Mouse (Mus musculus): ENCODE measurements around the gene Sat1. TPM values are rescaled to one million over a fixed set of nuclear protein-coding genes. Genes with fewer than 3 reads are reported as not detected.
"Not testable (repeated sequence)": the region's sequence is repeated elsewhere in the genome, so short reads cannot be mapped to it uniquely, and the experiment has no call there.

Gene Sat1
- 100 to 1,000 TPM; 467 to 490 TPM for polyA plus RNA-seq (2017; shearing (Covaris generic))

DNA sequence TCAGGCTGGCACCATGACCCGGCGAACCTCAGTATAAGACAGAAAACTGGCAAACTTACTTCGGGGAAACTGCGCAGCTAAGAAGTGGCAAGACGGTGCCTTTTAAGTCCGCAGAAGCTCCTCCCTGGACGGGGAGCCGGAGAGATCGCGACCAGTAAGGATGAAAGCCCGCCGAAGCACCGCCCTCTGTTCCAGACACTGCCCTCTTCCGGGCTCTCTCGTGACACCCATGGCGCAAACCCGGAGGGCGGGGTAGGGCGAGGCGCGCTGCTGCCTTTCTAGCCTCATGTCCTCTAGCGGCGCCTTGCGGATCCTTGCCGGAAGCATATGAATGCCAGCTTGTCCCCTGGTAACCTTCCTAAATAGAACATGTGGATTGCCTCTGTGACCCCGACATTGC lies at the start of gene Sat1:
Sat1 (minus strand) TSS at position 179 of the 400 bp plus-strand sequence.
- ATAC-seq: peak; percentile 94

DNA sequence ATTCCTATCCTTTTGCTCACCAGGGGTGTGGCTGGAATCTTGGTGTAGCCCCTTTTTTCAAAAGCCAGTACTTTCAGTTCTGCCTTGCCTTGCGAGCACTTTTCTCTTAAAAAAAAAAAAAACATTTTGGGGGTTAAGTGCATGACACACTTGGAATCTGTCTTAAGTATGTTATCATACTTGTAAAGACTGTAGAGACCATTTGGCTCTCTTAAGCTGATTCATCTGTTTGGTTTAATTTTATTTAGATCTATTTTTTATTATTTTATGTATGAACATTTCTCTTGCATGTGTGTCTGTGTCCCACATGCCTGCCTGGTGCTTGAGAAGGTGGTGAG lies 46.6 kb upstream of the Sat1 start:
- no peak for ATAC-seq

DNA sequence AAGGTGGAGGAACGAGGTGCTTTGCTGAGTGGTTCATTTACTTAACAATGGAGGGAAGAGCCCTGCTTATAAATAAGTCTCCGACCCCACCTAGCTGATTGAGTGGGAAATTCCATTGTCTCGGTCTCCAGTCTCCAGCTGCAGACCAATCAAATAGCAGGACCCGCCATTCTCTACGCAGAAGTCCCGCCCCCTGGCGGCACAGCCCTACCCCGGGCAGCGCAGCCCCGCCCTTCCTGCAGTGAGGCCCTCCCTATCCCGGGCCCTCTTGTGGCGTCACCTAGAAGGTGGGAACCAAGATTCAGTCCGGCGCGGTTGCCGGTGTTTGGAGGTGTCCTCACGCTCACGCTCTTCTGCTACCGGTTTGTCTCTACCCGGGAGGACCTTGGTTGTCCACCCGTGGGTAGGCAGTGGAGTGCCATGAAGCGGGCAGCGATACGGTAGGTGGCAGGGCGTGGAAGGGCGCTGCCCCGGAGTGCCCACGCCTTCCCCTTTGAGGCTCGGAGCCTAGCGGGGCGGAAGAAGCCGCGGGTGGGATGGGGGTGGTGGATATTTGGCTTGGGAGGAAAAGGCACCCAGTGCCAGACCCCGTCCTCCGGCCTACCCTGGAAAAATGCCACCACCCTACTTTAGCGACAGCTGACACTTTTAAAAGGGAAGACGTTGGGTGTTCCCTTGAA lies 46.1 kb upstream of the Sat1 start, which contains the start of gene Acot9:
Acot9 (plus strand) TSS at position 209 of the 680 bp plus-strand sequence.
- ATAC-seq: peak; percentile 94

DNA sequence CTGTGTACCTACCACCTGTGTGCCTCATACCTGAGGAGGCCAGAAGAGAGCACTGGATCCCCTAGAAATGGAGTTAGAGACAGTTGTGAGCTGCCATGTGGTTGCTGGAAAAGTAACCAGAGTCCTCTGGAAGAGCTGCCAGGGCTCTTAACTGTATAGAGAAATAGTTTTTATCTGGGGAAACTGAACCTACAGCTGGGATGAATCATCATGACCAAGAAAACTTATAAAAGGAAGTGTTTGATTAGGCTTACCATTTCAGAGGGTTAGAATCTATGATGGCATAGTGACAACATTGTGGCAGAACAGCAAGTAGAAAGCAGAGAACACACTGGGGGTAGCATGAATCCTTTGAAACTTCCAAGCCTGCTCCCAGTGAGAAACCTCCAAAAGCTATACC lies 40.6 kb upstream of the Sat1 start:
- no peak for ATAC-seq

GRCm38 (mm10) chrX:155218277-155218676 lies 2.0 kb upstream of the Sat1 start:
- no peak for ATAC-seq

DNA sequence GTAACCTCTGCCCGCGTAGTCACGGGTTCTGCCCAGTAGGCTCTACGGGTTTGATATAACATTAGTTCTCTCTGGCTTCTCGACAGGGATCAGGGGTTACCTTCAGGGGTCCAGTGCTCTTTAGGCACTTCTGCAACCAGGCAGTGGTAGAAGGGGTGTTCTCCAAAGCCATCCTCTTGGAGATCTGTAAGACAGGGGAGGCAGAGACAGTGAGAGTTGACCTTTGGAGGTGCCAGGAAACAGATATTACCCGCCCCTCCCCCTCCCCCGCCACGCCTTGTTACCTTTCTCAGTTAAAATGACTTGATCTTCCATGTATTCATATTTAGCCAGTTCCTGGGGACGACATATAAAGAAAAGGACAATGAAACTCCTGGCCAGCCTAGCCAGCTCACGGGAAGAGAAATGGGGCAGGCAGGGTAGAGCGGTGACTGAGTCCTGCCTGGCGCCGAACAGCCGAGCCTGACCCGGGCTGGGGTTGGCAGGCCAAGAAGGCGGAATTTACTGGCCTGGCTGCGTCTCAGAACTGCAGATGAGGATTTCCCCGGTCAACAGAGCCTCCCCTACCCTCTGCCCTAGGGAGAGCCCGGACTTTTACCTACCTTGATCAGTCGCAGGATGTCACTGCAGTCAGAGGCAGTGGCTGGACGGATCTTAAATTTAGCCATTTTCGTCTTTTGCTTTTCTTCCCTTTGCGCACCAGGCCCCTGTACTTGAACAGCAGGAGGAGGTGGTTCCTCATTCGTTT lies 574 bp downstream of the Sat1 start:
- peak; percentile 16 for ATAC-seq

DNA sequence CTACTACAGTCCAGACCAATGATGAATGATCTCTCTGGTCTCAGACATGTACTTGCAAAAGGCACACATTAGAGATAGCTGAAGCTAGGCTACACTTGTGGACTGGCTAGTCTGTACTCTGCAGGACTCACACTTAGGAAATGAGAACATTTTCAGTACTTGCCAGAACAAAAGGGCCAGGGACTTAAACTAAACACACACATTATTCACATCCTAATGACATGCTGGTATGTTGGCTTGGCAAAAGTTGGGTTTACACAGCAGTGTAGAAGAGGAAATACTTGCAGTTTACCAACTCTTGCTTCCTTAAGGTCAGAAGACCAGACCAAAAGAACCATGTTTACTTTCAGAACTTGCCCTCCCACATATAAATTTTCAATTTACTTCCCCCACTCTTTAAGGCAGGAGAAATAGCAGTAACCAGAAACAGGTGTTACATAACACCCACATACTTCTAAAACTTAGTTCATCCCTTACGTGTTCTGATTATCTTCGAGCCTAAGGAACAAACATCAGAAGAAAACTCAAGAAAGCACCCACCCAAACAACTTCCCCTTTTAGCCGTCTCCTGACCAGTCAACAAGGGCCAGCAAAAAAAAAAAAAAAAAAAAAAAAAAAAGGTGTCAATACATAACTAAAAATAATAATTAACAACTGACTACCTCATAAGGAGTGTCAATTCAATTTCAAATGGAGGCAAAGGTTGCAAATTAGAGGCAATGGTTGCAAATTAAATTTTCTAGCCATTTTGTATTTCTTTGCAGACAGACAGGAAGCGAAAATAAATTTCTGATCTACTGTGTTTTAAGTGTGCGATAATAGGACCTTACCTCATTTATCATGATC lies 1.7 kb downstream of the Sat1 start:
- no peak for ATAC-seq

- no peak for ATAC-seq
Measured at GRCm38 (mm10) chrX:155208671-155209070, 7.6 kb downstream of the Sat1 start.

- not testable (repeated sequence) for ATAC-seq
Measured at GRCm38 (mm10) chrX:155205436-155205835, 10.8 kb downstream of the Sat1 start.

DNA sequence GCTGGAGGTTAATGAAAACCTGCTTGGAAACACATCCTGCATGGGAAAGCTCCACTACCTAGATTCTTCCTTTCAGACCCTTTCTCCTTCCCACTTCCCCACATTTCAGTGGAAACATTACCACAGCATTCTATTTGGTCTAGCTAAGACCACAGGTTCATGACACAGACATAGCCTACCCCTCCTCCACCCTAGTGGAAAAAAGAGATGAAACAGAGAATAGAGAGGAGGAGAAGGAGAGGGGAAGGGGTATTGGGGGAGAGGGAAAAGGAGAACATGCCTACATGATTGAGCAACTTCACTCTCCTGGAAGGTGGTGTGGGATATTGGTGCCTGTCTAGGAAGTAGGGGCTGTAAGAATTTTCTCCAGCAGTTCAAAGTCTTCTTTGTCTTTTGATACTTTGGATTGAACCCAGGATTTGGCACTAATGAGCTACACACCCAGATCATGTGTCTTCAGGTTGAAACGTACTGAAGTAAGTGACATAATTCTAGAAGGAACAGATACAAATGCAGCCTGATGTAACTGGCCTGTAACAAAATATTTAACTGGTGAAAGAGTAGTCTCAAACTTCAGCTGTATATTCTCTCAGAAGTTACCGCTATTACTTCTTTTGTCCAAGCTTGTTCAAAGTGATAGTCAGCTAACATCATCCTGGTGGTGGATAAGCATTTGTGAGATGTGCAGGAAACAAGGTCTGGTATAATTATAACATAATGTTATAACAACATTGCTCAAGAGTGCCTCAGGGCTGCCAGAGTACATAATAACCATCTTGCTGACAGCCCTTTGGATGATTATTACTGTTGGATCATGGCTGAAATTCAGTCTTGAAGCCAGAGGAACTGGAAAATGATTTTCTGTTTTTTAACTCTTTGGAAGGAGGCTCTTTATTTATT lies 13.6 kb downstream of the Sat1 start:
- no peak for ATAC-seq

DNA sequence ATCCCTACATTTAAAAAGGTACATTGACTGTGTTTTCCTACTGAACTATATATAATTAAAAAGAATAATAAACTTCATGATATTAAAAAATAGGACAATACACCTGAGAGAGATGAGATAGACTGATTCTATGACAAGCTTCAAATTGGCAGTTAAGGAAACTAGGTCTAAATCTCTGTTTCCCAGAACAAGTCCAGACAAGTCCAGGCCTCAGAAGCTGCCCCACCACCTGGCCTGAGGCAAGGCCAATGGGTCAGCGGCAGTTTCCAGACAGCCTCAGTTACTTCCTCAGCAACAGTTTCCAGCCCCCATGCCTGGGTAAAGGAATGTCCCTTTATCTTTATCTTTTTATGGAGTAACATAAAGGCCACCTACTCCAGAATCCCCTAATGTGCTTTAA lies 14.4 kb downstream of the Sat1 start:
- no peak for ATAC-seq

- ATAC-seq: no peak
Measured at GRCm38 (mm10) chrX:155194979-155195378, 21.3 kb downstream of the Sat1 start.

DNA sequence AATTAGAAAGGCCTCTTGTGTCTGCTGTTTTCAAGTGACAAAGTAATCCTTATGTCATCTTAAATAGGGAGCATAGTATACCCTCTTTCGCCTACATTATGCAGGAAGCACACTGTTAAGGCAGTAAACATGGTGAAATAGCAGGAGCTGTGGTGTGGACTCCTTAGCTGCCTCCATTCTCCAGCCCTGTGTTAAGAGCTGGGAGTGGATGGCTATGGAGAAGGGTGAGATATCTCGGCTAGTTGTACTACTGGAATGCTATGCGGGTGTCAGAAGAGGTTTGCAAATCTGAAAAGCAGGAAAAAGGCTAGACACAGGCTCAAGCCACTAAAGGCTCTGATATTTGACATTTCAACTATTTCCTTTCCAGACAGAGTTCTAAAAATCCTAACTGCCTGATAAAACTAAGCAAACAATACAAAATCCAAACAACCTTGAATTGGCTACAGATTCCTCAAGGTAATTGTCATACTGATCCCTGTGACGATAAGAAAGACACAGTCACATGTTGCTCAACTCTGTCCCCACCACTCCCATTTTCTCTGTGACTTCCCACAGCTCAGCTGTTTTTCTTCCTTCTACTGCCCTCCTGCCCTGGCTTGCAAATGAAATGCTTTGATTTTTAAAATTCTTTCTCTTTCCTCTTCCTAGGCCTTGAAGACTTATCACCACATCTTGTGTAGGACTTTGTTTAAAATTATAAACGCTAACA lies 22.4 kb downstream of the Sat1 start:
- no peak for ATAC-seq

DNA sequence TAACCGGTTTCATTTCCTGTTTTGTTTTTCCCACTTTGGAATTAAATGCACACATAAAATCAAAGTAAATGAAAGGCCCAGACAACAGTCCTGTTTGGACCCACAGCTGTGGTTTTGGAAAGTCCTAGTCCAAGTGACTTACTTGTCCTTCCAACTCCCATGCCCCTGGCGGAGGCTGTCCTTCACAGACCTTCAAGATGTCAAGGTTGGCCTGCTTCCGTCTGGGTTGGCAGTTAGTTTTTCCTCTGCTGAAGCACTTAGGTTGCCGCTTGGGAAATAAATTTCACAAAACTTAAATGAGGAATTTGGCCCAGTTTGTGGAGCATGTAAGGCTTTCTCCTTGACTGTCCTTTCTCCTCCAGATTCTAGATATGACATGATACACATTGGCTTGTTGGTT lies 24.3 kb downstream of the Sat1 start:
- ATAC-seq: no peak

DNA sequence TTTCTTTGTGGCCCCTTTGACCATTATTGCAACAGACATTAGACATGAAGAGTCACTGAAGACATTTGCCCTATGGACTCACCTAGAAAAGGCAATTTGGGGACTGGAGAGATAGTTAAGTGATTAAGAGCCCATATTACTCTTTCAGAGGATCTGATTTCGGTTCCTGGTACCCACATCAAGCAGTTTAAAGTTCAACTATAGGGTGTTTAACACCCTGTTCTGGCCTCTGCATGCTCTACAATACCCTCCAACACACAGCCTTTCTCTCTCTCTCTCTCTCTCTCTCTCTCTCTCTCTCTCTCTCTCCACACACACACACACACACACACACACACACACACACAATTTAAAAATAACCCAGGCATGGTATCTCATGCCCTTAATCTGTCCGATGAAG lies 38.6 kb downstream of the Sat1 start:
- no peak for ATAC-seq

GRCm38 (mm10) chrX:155177230-155177629 lies 39.0 kb downstream of the Sat1 start:
- ATAC-seq: no peak

DNA sequence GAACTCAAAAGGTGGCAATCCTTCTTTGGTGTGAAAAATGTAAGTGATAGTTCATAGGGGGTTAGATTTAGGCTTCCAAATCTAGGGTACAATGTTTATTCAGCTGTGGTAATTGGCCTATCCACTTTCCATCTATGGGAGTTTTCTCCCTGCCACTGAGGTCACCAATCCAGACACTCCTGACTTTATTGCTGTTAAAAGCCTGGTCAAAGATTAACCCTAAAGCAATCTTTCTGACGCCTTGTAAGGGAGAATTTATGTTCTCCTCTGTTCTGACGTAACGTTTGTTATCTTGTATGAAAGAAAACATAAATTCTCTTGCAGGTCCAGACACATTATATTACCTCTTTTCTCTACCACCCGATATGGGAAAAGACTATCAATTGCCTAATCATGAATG lies 40.7 kb downstream of the Sat1 start:
- ATAC-seq: no peak

DNA sequence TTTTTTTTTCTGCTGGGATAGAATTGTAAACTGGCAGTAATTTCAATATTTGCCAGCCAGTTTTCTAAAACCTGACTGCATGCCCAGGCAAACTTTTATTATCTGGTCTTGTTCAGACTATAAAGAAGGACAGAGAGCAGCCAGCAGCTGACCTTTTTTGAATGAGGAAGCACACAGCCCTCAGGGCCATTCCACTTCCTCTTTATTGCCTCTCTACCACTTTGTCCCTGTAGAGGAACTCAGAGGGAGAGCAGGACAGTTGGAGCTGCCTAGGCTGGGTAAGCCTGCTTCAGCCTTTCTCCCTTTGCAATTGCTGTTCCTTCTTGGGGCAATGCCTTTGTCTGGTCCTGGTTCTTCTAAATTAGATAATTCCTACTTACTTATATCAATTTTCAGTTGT lies 43.9 kb downstream of the Sat1 start:
- ATAC-seq: no peak

DNA sequence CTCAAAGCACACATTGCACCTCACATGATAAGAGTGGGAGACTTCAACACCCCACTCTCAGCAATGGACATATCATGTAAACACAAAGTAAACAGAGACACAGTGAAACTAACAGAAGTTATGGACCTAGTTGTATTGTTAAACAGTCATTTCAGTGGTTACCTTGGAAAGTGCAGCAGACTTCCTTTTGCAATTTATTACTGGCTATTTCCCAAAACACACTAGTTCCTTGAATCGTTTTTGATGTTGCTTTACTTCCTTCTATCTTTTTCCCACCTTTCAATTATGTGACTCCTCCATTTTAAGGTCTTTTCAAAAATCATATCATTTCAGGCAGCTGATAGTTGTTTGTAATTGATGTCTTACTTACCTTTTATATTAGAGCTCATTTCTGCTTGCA lies 44.5 kb downstream of the Sat1 start:
- ATAC-seq: no peak

- ATAC-seq: no peak
Measured at GRCm38 (mm10) chrX:155169886-155170285, 46.4 kb downstream of the Sat1 start.

DNA sequence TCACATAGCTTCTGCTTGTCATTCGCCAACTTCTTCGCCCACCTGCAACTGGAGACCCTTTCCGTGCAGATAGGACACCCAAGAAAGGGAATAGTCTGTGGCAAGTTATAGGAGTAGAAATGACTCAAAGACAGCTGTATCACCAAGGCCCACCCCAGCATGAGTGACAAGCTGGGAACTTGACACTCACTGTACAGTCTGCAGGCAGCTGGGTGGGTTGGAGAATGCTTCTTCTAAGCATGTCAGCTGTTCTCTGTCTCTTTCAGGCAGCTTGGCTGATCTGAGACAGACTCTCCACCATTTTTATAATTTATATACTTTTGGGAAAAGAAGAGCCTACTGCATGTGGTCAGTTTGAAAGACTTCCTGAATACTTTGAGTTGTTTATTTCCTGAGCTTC lies 48.6 kb downstream of the Sat1 start:
- no peak for ATAC-seq

DNA sequence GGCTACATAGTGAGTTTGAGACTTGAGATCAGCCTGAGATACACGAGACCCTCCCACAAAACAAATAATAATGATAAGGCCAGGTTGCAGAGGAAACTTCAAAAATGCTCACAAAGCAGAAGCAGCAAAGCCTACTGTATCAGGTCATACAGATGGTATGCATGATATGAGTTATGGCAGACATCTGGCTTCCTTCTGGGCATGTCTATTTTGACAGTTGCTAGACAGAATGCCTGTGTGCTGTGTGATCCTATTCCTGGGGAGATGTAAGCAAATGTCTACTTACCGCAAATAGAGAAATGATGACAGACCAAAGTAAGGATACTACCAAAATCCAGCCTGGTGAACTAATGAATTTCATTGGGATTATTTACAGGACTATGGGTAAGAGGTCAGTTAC lies 49.9 kb downstream of the Sat1 start:
- no peak for ATAC-seq
